Mouse (Mus musculus) ovary, adult 2 months (tissue): ENCODE measurements around the gene Arhgdig. TPM values are rescaled to one million over a fixed set of nuclear protein-coding genes. Genes with fewer than 3 reads are reported as not detected.

Source experiments
- polyA plus RNA-seq: library from polyadenylated mRNA; depleted of rRNA; stranded (reverse); fragments of >200 nt; gene quantifications from 2 replicates; pipeline ENCODE4 v1.2.3, GENCODE M21; 2012; rRNA removed

Arhgdig gene
- polyA plus RNA-seq = 52.7 and 53.4 TPM in 2 replicates

GRCm38 (mm10) chr17:26207686-26208085 is at the start of gene Arhgdig:
Gene Arhgdig, minus strand, starts transcription at chr17:26207786.

GRCm38 (mm10) chr17:26252539-26253251 is 45.1 kb upstream of the Arhgdig start, which contains the start of gene Luc7l:
Gene Luc7l, plus strand, starts transcription at chr17:26252896.

GRCm38 (mm10) chr17:26244101-26244841 is 36.7 kb upstream of the Arhgdig start, which contains the start of gene Fam234a:
Gene Fam234a, minus strand, starts transcription at chr17:26244242.

GRCm38 (mm10) chr17:26202737-26203136 is 4.8 kb downstream of the Arhgdig start, which contains the start of gene Rgs11:
Gene Rgs11, plus strand, starts transcription at chr17:26202951.

GRCm38 (mm10) chr17:26198892-26199291 is 8.7 kb downstream of the Arhgdig start, which contains the start of gene Pdia2:
Gene Pdia2, minus strand, starts transcription at chr17:26199087.

Other genes with a start within 250 kb of the Arhgdig start
- 76.4 and 78.9 TPM in 2 replicates for gene Capn15, start 222.0 kb downstream of the Arhgdig start, polyA plus RNA-seq
- gene Rab11fip3, start 138.2 kb downstream of the Arhgdig start, polyA plus RNA-seq = 38.3 and 41.6 TPM in 2 replicates
- gene Decr2, start 117.4 kb downstream of the Arhgdig start, polyA plus RNA-seq = 15.3 and 15.4 TPM in 2 replicates
- 57.7 and 61.7 TPM in 2 replicates for gene Nme4, start 112.2 kb downstream of the Arhgdig start, polyA plus RNA-seq
- 40.3 and 47.3 TPM in 2 replicates for gene Tmem8, start 94.5 kb downstream of the Arhgdig start, polyA plus RNA-seq
- gene Mrpl28, start 84.3 kb downstream of the Arhgdig start, polyA plus RNA-seq = 95.9 and 102 TPM in 2 replicates
- gene Axin1, start 69.1 kb downstream of the Arhgdig start, polyA plus RNA-seq = 24.2 and 26.3 TPM in 2 replicates
- gene Pdia2, start 8.7 kb downstream of the Arhgdig start, polyA plus RNA-seq = 0.86 and 1.4 TPM in 2 replicates
- 105 and 112 TPM in 2 replicates for gene Rgs11, start 4.8 kb downstream of the Arhgdig start, polyA plus RNA-seq
- 117 and 127 TPM in 2 replicates for gene Fam234a, start 36.5 kb upstream of the Arhgdig start, polyA plus RNA-seq
- 37.2 and 38.4 TPM in 2 replicates for gene Luc7l, start 45.1 kb upstream of the Arhgdig start, polyA plus RNA-seq
- gene Neurl1b, start 207.0 kb upstream of the Arhgdig start, polyA plus RNA-seq = 49.4 and 64.5 TPM in 2 replicates